Mouse (Mus musculus) liver, postnatal 0 days (tissue): ENCODE measurements around the gene Syt5.
"Not testable (repeated sequence)": the region's sequence is repeated elsewhere in the genome, so short reads cannot be mapped to it uniquely, and the experiment has no call there.

Experiments used
- CTCF ChIP-seq: sonication (generic); IDR thresholded peaks from 2 replicates; pipeline ENCODE4 v1.5.1; 2016; ENCODE audit warnings: antibody characterized with exemption, low read depth
- EP300 ChIP-seq: IDR thresholded peaks from 2 replicates; pipeline ENCODE4 v1.6.1; 2016; ENCODE audit warnings: antibody characterized with exemption, low read depth, mild to moderate bottlenecking

- peak; percentile 83 for TF ChIP-seq CTCF
- not testable (repeated sequence) for TF ChIP-seq EP300
These were observed 23.0 kb downstream of the Syt5 start, which contains the start of gene Tnni3 for GRCm38 (mm10) chr7:4524212-4524922.
